Comparison of ENCODE assay signal across 8 mouse cellular contexts in the genomic region with DNA sequence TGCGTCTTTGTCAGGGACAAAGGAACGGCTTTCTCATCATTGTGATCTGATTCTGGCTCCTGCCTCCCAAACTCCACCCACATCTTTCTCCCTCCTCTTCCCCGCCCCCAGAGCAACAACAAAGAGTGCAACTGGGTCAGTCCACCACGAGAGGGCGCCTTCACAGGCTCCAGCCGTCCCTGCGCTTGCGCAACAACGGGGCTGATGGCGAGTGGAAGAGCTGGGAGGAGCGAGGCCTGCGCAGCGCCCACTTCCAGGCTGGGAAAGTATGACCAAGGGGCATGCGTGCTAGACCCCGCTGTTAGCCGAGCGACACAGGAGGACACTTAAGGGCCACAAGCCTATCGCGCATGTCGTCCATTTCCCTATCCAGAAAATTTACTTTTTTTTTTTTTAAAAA. TPM values are rescaled to one million over a fixed set of nuclear protein-coding genes. Genes with fewer than 3 reads are reported as not detected.
DNase-seq lines count a peak whose midpoint lies in the region; ATAC-seq and TF ChIP-seq lines count a peak whose summit lies in the region.

No protein-coding gene starts in this region.

- peak overlapping the region; percentile 51 for H3K4me3 ChIP-seq in embryonic facial prominence, embryonic 10.5 days
- peak overlapping the region; percentile 11; the same call in 1 of the 2 replicates for H3K4me3 ChIP-seq in intestine, postnatal 0 days (ENCODE audit: low read depth, low read length)
- H3K4me3 ChIP-seq in midbrain, embryonic 11.5 days (ENCODE audit: low read depth, low read length): peak overlapping the region; percentile 11; the same call in 1 of the 2 replicates

- ATAC-seq in granulocyte monocyte progenitor cell, adult 5-6 weeks (replicated peaks; ENCODE audit: poor library complexity, severe bottlenecking): peak; percentile 100
- peak; percentile 69 for ATAC-seq in intestine, postnatal 0 days
- ATAC-seq in midbrain, embryonic 11.5 days (ENCODE audit: low FRiP score): peak; percentile 96

- H3K9me3 ChIP-seq in embryonic facial prominence, embryonic 10.5 days: no peaks in the 10 kb centered on the region
- no peaks in the 10 kb centered on the region for H3K9me3 ChIP-seq in intestine, postnatal 0 days (ENCODE audit: control insufficient read depth)
- no peaks in the 10 kb centered on the region for H3K9me3 ChIP-seq in midbrain, embryonic 11.5 days (ENCODE audit: control insufficient read depth, low read length)

- DNase-seq in adrenal gland, postnatal 10 days: peak; percentile 98
- peak; percentile 98 for DNase-seq in embryonic facial prominence, embryonic 10.5 days (ENCODE audit: low spot score)
- peak; percentile 96 to 98 for DNase-seq in left cerebral cortex, postnatal 36 days (ENCODE audit: low spot score in 2 of 2)
- peak; percentile 98 for DNase-seq in midbrain, embryonic 11.5 days (ENCODE audit: low spot score, missing footprints)
- DNase-seq in right cerebral cortex, postnatal 4 days: peak; percentile 98
- peak; percentile 93 for DNase-seq in yolk sac, embryonic 10.5 days (ENCODE audit: low spot score)

- peaks cover 15% of the 10 kb centered on the region for H3K4me1 ChIP-seq in embryonic facial prominence, embryonic 10.5 days
- H3K4me1 ChIP-seq in intestine, postnatal 0 days (replicated peaks; ENCODE audit: control insufficient read depth, insufficient read depth, low read length): no peaks in the 10 kb centered on the region
- H3K4me1 ChIP-seq in midbrain, embryonic 11.5 days (ENCODE audit: control insufficient read depth, insufficient read depth, low read length): no peaks in the 10 kb centered on the region; the same call in 1 of the 2 replicates

- peak overlapping the region; percentile 87 for H3K27ac ChIP-seq in embryonic facial prominence, embryonic 10.5 days (replicated peaks)
- H3K27ac ChIP-seq in intestine, postnatal 0 days (ENCODE audit: low read depth, low read length): no peak overlapping the region
- peak overlapping the region; percentile 69 for H3K27ac ChIP-seq in midbrain, embryonic 11.5 days (ENCODE audit: low read depth, low read length)

- H3K9ac ChIP-seq in intestine, postnatal 0 days (ENCODE audit: low read depth, low read length): 0 out of 2 replicates have a peak overlapping the region, but pooled peaks have one; percentile 7
- peak overlapping the region; percentile 61 for H3K9ac ChIP-seq in midbrain, embryonic 11.5 days (ENCODE audit: low read length)

- H3K36me3 ChIP-seq in embryonic facial prominence, embryonic 10.5 days (replicated peaks): no peaks in the 10 kb centered on the region
- no peaks in the 10 kb centered on the region for H3K36me3 ChIP-seq in intestine, postnatal 0 days (ENCODE audit: control insufficient read depth, insufficient read depth)
- no peaks in the 10 kb centered on the region for H3K36me3 ChIP-seq in midbrain, embryonic 11.5 days (ENCODE audit: control insufficient read depth, insufficient read depth, low read length)

- H3K27me3 ChIP-seq in embryonic facial prominence, embryonic 10.5 days (replicated peaks; ENCODE audit: low read depth, poor library complexity, severe bottlenecking): no peaks in the 10 kb centered on the region
- no peaks in the 10 kb centered on the region for H3K27me3 ChIP-seq in intestine, postnatal 0 days (replicated peaks; ENCODE audit: control insufficient read depth, insufficient read depth, low read length)
- no peaks in the 10 kb centered on the region for H3K27me3 ChIP-seq in midbrain, embryonic 11.5 days (ENCODE audit: control insufficient read depth, insufficient read depth, low read length)

- WGBS in embryonic facial prominence, embryonic 10.5 days: under 1% methylated on average over 20 of the region's 20 CpGs
- WGBS in intestine, postnatal 0 days: under 1% methylated on average over 20 of the region's 20 CpGs
- WGBS in midbrain, embryonic 11.5 days: 0% methylated on average over 20 of the region's 20 CpGs

- intact Hi-C loops in left cerebral cortex, postnatal 36 days (cut with DNase I): loop anchor here (1.0 to 10.0 kb wide), 3 partner anchors 10 to 126 kb away; no protein-coding TSS in a partner anchor

- H3K4me2 ChIP-seq in intestine, postnatal 0 days (replicated peaks; ENCODE audit: low read depth): peak overlapping the region; percentile 51
- peak overlapping the region; percentile 38 for H3K4me2 ChIP-seq in midbrain, embryonic 11.5 days

- peak; percentile 100 for TF ChIP-seq CTCF in intestine, postnatal 0 days (IDR thresholded peaks at IDR 0.05; ENCODE audit: low read depth)

RNA-seq across cellular contexts. Expression of a gene that starts 2.8 kb away (rescaled TPM):
- 10 to 100 TPM in 1 of 2 experiments, 1 to 10 TPM in 1; 4.5 to 16.8 TPM for total RNA-seq in adrenal gland, postnatal 10 days (2021)
- polyA plus RNA-seq in embryonic facial prominence, embryonic 10.5 days (2016; fragmentation: Nextera tagmentation; extraction: Ambion mirVana): 0.17 TPM in 1 of 2 replicates, not detected in the other
- total RNA-seq in granulocyte monocyte progenitor cell, adult 5-6 weeks (2014; fragmentation: Nextera tagmentation): not detected in 2 replicates
- not detected in 2 replicates for total RNA-seq in granulocyte monocyte progenitor cell, adult 5-6 weeks (2017)
- 0.18 and 0.55 TPM in 2 replicates for polyA plus RNA-seq in intestine, postnatal 0 days (2015; fragmentation: Nextera tagmentation; extraction: Ambion mirVana)
- under 1 TPM; 0.50 to 0.69 TPM for total RNA-seq in left cerebral cortex, postnatal 36 days (2021)
- not detected in 2 replicates for polyA plus RNA-seq in midbrain, embryonic 11.5 days (2014; fragmentation: Nextera tagmentation; extraction: Ambion mirVana)

RNA-seq across cellular contexts. Expression of a gene that starts 11.6 kb away (rescaled TPM):
- total RNA-seq in adrenal gland, postnatal 10 days (2021): not detected
- not detected in 2 replicates for polyA plus RNA-seq in embryonic facial prominence, embryonic 10.5 days (2016; fragmentation: Nextera tagmentation; extraction: Ambion mirVana)
- total RNA-seq in granulocyte monocyte progenitor cell, adult 5-6 weeks (2014; fragmentation: Nextera tagmentation): not detected in 2 replicates
- not detected in 2 replicates for total RNA-seq in granulocyte monocyte progenitor cell, adult 5-6 weeks (2017)
- not detected in 2 replicates for polyA plus RNA-seq in intestine, postnatal 0 days (2015; fragmentation: Nextera tagmentation; extraction: Ambion mirVana)
- not detected for total RNA-seq in left cerebral cortex, postnatal 36 days (2021)
- not detected in 2 replicates for polyA plus RNA-seq in midbrain, embryonic 11.5 days (2014; fragmentation: Nextera tagmentation; extraction: Ambion mirVana)

RNA-seq across cellular contexts. Expression of a gene that starts 11.9 kb away (rescaled TPM):
- total RNA-seq in adrenal gland, postnatal 10 days (2021): 10 to 100 TPM; 83.3 to 96.2 TPM
- 8.3 and 9.4 TPM in 2 replicates for polyA plus RNA-seq in embryonic facial prominence, embryonic 10.5 days (2016; fragmentation: Nextera tagmentation; extraction: Ambion mirVana)
- total RNA-seq in granulocyte monocyte progenitor cell, adult 5-6 weeks (2014; fragmentation: Nextera tagmentation): 50.3 and 61.7 TPM in 2 replicates
- total RNA-seq in granulocyte monocyte progenitor cell, adult 5-6 weeks (2017): 67.7 and 71.9 TPM in 2 replicates
- 6.3 and 7.1 TPM in 2 replicates for polyA plus RNA-seq in intestine, postnatal 0 days (2015; fragmentation: Nextera tagmentation; extraction: Ambion mirVana)
- 100 to 1,000 TPM; 700 to 743 TPM for total RNA-seq in left cerebral cortex, postnatal 36 days (2021)
- polyA plus RNA-seq in midbrain, embryonic 11.5 days (2014; fragmentation: Nextera tagmentation; extraction: Ambion mirVana): 10.5 and 12.4 TPM in 2 replicates

RNA-seq across cellular contexts. Expression of a gene that starts 30.7 kb away (rescaled TPM):
- total RNA-seq in adrenal gland, postnatal 10 days (2021): 10 to 100 TPM in 1 of 2 experiments, 1 to 10 TPM in 1; 7.3 to 11.0 TPM
- polyA plus RNA-seq in embryonic facial prominence, embryonic 10.5 days (2016; fragmentation: Nextera tagmentation; extraction: Ambion mirVana): 35.5 and 42.5 TPM in 2 replicates
- total RNA-seq in granulocyte monocyte progenitor cell, adult 5-6 weeks (2014; fragmentation: Nextera tagmentation): 0.34 and 0.49 TPM in 2 replicates
- total RNA-seq in granulocyte monocyte progenitor cell, adult 5-6 weeks (2017): 0.05 and 0.65 TPM in 2 replicates
- 6.5 and 6.9 TPM in 2 replicates for polyA plus RNA-seq in intestine, postnatal 0 days (2015; fragmentation: Nextera tagmentation; extraction: Ambion mirVana)
- 10 to 100 TPM; 24.3 to 30.2 TPM for total RNA-seq in left cerebral cortex, postnatal 36 days (2021)
- polyA plus RNA-seq in midbrain, embryonic 11.5 days (2014; fragmentation: Nextera tagmentation; extraction: Ambion mirVana): 47.3 and 47.8 TPM in 2 replicates

RNA-seq across cellular contexts. Expression of a gene that starts 42.9 kb away (rescaled TPM):
- total RNA-seq in adrenal gland, postnatal 10 days (2021): 1,000 to 10,000 TPM in 1 of 2 experiments, 100 to 1,000 TPM in 1; 763 to 1,573 TPM
- polyA plus RNA-seq in embryonic facial prominence, embryonic 10.5 days (2016; fragmentation: Nextera tagmentation; extraction: Ambion mirVana): 61.5 and 88.8 TPM in 2 replicates
- total RNA-seq in granulocyte monocyte progenitor cell, adult 5-6 weeks (2014; fragmentation: Nextera tagmentation): not detected in 2 replicates
- not detected in 2 replicates for total RNA-seq in granulocyte monocyte progenitor cell, adult 5-6 weeks (2017)
- 338 and 367 TPM in 2 replicates for polyA plus RNA-seq in intestine, postnatal 0 days (2015; fragmentation: Nextera tagmentation; extraction: Ambion mirVana)
- 10 to 100 TPM; 22.7 to 26.9 TPM for total RNA-seq in left cerebral cortex, postnatal 36 days (2021)
- 128 and 136 TPM in 2 replicates for polyA plus RNA-seq in midbrain, embryonic 11.5 days (2014; fragmentation: Nextera tagmentation; extraction: Ambion mirVana)

Comparison
In these comparisons a context has a peak if more than half of its experiments do, and no peak if none do; other contexts are left out.
1. RNA of a gene that starts 11.9 kb away (total RNA-seq): 700 to 743 TPM in left cerebral cortex, postnatal 36 days; 83.3 to 96.2 TPM in adrenal gland, postnatal 10 days and 50.3 to 71.9 TPM in granulocyte monocyte progenitor cell, adult 5-6 weeks; every median in the first group is over 4 times any median in the second.
2. Peak in every context shown above with its lines, with median percentiles within 50 percentile points of each other: DNase-seq, H3K4me3 ChIP-seq and ATAC-seq.